Mouse (Mus musculus) right cerebral cortex, postnatal 36 days (tissue): Measurements from ENCODE around the gene Creb3l1.
A peak's percentile ranks its signal among the peaks of the same experiment; 100 is the strongest.

Experiments
- DNase-seq, 2 experiments: peaks; one replicate each; pipeline ENCODE4 v3.0.0; 2022; ENCODE audit warnings: low spot score in 2 of 2, mixed read lengths in 1 of 2

The Creb3l1 gene

GRCm38 (mm10) chr2:92006491-92006890 is 17.8 kb downstream of the Creb3l1 start:
- DNase-seq: no peak

- no peak for DNase-seq
These were observed 19.7 kb downstream of the Creb3l1 start for GRCm38 (mm10) chr2:92004617-92005016.

- DNase-seq: no peak
These were observed 26.2 kb downstream of the Creb3l1 start for GRCm38 (mm10) chr2:91997905-91998608.

GRCm38 (mm10) chr2:91996006-91996405 is 28.3 kb downstream of the Creb3l1 start:
- no peak for DNase-seq

GRCm38 (mm10) chr2:91993409-91993808 is 30.9 kb downstream of the Creb3l1 start:
- no peak for DNase-seq

DNA sequence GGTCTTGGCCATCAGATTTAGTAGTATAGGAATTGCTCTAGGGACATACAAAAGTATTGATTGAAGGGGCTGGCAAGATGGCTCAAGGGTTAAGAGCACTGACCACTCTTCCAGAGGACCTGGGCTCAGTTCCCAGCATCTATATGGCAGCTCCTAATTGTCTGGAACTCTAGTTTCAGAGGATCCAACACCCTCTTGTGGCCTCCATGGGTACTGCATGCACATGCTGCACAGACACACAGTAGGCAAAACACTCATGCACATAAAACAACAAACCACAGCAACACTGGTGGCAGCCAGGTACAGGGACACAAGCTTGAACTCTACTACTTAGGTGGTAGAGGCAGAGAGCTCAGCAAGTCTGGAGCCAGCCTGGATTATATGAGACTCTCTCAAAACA is 34.6 kb downstream of the Creb3l1 start:
- DNase-seq: no peak

DNA sequence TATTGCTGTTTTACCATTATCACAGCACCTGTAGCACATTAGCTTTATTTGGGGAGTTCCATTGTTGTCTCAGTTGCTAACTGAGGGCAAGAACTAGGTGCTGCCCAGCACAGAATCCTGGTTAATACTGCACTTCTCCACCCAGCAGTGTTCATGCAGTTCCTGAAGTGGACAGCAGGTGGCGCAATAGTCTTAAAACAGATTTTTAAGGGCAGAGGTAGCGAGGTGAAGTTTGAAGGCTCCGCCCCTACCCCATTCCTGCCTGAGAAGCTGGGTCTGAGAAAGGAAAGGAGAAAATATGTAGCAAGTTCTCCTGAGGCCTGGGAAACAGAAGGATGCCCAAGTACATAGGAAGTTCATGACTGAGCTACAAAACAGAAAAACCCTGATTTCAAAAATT is 36.8 kb downstream of the Creb3l1 start:
- DNase-seq: peak in 1 of 2 experiments; percentile 55

DNA sequence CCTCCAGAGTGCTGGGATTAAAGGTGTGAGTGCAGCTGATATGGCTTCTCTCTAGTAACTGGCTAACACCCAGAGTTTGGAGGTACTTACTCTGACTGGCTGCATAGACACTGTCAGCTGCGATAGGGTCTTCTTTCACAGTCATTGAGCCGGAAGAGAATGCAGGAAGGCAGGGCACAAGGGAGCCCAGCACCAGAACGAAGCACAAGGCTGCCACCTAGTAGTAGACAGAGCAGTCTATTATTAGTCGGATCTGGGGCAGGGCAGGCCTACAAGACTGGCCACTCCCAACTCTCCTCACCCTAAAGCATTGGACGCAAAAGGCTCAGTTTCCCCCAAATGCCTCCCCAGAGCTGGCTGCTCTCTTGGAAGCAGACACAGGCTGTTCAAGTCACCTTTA is 38.2 kb downstream of the Creb3l1 start:
- no peak for DNase-seq

- no peak for DNase-seq
These were observed 39.3 kb downstream of the Creb3l1 start for GRCm38 (mm10) chr2:91984906-91985525.

GRCm38 (mm10) chr2:91984439-91984838 is 39.9 kb downstream of the Creb3l1 start:
- no peak for DNase-seq

DNA sequence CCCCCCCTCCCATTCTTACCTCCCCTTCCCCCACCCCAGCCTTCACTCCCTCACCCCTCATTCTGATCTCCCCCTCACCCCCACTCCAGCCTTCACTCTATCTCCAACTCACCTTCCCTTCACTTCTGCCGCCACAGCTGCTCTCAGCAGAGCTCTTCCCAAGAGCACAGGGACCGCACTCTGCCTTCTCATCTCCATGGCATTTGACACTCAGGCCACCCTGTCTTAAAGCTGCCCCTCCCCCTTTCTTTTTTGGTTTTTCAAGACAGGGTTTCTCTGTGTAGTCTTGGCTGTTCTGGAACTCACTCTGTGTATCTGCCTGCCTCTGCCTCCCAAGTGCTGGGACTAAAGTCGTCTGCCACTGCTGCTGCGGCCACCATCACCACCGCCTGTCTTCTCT is 43.5 kb downstream of the Creb3l1 start:
- no peak for DNase-seq

DNA sequence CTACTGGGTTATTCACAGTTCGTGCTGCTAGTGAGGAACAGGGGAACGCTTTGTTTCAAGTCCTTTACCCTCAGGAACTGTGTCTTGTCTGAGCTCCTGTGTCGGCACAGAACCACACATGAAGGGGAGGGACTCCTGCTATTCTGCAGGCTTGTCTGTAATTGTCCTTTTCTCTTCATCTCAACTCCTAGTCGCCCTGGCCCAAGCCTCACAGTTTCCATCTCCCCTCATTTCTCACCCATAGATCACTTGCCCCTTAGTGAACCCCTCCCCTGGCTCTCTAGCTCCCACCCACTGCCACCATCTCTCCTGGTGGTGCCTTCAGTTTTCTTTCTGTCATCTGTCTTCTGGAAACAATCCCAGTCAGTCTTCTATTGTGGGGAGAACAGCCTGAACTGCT is 44.1 kb downstream of the Creb3l1 start:
- DNase-seq: no peak

GRCm38 (mm10) chr2:91978547-91978946 is 45.8 kb downstream of the Creb3l1 start:
- DNase-seq: no peak

GRCm38 (mm10) chr2:91977960-91978359 is 46.3 kb downstream of the Creb3l1 start:
- no peak for DNase-seq

GRCm38 (mm10) chr2:91975581-91976541 is 48.4 kb downstream of the Creb3l1 start, which contains the start of gene Dgkz:
TSS of gene Dgkz (minus strand) at chr2:91975864.
- no peak for DNase-seq

GRCm38 (mm10) chr2:91973416-91974135 is 50.7 kb downstream of the Creb3l1 start:
- peak in 1 of 2 experiments; percentile 41 for DNase-seq

GRCm38 (mm10) chr2:91972121-91972566 is 52.2 kb downstream of the Creb3l1 start:
- DNase-seq: no peak

GRCm38 (mm10) chr2:91971231-91972097 is 52.8 kb downstream of the Creb3l1 start:
- DNase-seq: peak in 1 of 2 experiments; percentile 78

DNA sequence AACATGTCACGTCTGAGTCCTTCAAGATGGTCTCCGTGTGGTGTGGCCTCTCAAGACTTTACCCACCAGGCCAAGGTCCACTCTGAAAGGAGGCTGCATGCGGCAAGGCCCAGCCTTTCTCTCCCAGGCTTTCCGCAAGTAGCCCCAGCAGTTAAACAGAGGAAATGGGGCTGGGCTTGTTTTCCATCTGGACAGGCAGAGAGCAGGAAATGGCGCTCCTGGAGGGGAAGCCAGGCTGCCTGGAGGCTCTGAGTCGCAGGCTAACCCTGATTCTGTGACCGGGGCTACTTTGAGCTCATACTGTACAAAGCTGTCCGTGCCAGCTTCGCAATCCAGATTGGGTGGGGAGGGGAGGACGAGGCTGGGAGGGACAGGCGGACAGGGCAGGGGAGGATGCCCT is 56.3 kb downstream of the Creb3l1 start:
- DNase-seq: no peak

GRCm38 (mm10) chr2:91966367-91966766 is 57.9 kb downstream of the Creb3l1 start:
- no peak for DNase-seq
